ENCODE assay signal across 8 mouse cellular contexts in the genomic region with DNA sequence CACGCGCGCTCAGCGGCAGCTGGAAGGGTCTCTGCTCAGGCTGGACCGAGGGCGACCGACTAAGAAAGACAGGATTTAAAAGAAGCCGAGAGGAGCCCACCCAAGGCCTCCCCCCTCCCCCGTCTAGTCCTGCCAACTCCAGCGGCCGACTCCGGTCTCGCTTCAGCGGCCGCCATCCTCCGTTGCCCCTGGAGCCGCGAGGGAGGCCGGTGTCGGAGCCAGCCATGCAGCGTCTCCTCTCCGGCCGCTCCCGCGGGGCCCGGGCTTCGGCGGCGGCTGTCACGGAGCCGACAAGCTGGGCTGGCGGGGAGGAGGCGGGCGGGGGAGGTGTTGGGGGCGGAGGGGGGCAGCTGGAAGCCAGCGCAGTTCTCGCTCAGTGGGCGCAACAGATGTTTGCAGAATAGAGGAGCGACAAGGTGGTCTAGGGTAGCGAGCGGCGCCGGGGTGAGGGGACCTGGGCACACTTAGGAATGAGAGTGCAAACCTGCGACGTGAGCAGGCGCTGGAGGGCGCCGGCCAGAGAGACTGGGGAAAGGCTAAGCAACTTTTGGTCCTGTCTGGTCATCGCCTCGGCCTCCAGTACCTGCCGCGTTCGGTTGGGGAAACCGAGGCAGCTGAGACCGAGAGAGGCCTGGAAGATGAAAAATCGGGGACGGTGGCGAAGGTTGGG. TPM values are rescaled to one million over a fixed set of nuclear protein-coding genes. Genes with fewer than 3 reads are reported as not detected.
DNase-seq lines count a peak whose midpoint lies in the region; ATAC-seq and TF ChIP-seq lines count a peak whose summit lies in the region.

No protein-coding gene starts in this region.

- no peak for TF ChIP-seq CTCF in ES-Bruce4 (IDR thresholded peaks at IDR 0.05; ENCODE audit: low read depth, low read length)
- TF ChIP-seq CTCF in forebrain, postnatal 0 days (IDR thresholded peaks at IDR 0.05; ENCODE audit: low read depth) = no peak

- peak; percentile 74 for DNase-seq in embryo, embryonic 11 days
- DNase-seq in embryo, embryonic 10.5 days (ENCODE audit: low spot score) = no peak
- no peak for DNase-seq in forebrain, postnatal 0 days
- peak; percentile 62 to 85 for DNase-seq in kidney, postnatal 36 days
- DNase-seq in thymus, postnatal 10 days (ENCODE audit: low spot score in 2 of 2) = no peak

- no peak for TF ChIP-seq POLR2A in ES-Bruce4 (IDR thresholded peaks at IDR 0.05; ENCODE audit: insufficient read depth, low read length)

- no peak for TF ChIP-seq EP300 in ES-Bruce4 (IDR thresholded peaks at IDR 0.05; ENCODE audit: insufficient read depth, low read depth, low read length)

- WGBS in forebrain, postnatal 0 days = 1% methylated on average over 57 of the region's 58 CpGs
- WGBS in neural tube, embryonic 12.5 days = under 1% methylated on average over 58 of the region's 58 CpGs

- ATAC-seq in forebrain, postnatal 0 days = no peak
- no peak for ATAC-seq in neural tube, embryonic 12.5 days (ENCODE audit: low FRiP score, low read depth)
- ATAC-seq in frontal cortex, adult (ENCODE audit: low TSS enrichment) = no peak

- H3K36me3 ChIP-seq in ES-Bruce4 (ENCODE audit: control insufficient read depth, insufficient read depth, low read length, poor library complexity, severe bottlenecking) = no peaks in the 10 kb centered on the region
- H3K36me3 ChIP-seq in forebrain, postnatal 0 days (ENCODE audit: insufficient read depth) = no peaks in the 10 kb centered on the region
- H3K36me3 ChIP-seq in neural tube, embryonic 12.5 days = no peaks in the 10 kb centered on the region

- peak overlapping the region; percentile 74 for H3K4me2 ChIP-seq in forebrain, postnatal 0 days (ENCODE audit: low read depth)
- peak overlapping the region; percentile 83 for H3K4me2 ChIP-seq in neural tube, embryonic 12.5 days (replicated peaks)

- peaks cover 30% of the 10 kb centered on the region for H3K27me3 ChIP-seq in ES-Bruce4 (ENCODE audit: control insufficient read depth, insufficient read depth, low read length, poor library complexity, severe bottlenecking)
- H3K27me3 ChIP-seq in forebrain, postnatal 0 days (ENCODE audit: insufficient read depth, low read length) = peaks cover 47% of the 10 kb centered on the region
- H3K27me3 ChIP-seq in neural tube, embryonic 12.5 days (replicated peaks) = peaks cover 65% of the 10 kb centered on the region

- H3K4me3 ChIP-seq in ES-Bruce4 (ENCODE audit: low read depth, low read length) = peak overlapping the region; percentile 49
- H3K4me3 ChIP-seq in forebrain, postnatal 0 days (ENCODE audit: low read depth, low read length) = peak overlapping the region; percentile 40
- H3K4me3 ChIP-seq in neural tube, embryonic 12.5 days = peak overlapping the region; percentile 37

- H3K4me1 ChIP-seq in ES-Bruce4 (ENCODE audit: control insufficient read depth, insufficient read depth, low read length) = peaks cover 1% of the 10 kb centered on the region
- H3K4me1 ChIP-seq in forebrain, postnatal 0 days (ENCODE audit: insufficient read depth) = 0 out of 2 replicates have a peak, but pooled peaks cover 15% of the 10 kb centered on the region
- peaks cover 55% of the 10 kb centered on the region for H3K4me1 ChIP-seq in neural tube, embryonic 12.5 days

- H3K27ac ChIP-seq in ES-Bruce4 (ENCODE audit: insufficient read depth, low read length) = no peak overlapping the region
- H3K27ac ChIP-seq in forebrain, postnatal 0 days (ENCODE audit: low read depth, low read length) = no peak overlapping the region
- no peak overlapping the region for H3K27ac ChIP-seq in neural tube, embryonic 12.5 days

- H3K9me3 ChIP-seq in ES-Bruce4 (replicated peaks; ENCODE audit: control insufficient read depth, insufficient read depth, low read length, poor library complexity, severe bottlenecking) = no peaks in the 10 kb centered on the region
- no peaks in the 10 kb centered on the region for H3K9me3 ChIP-seq in forebrain, postnatal 0 days (ENCODE audit: low read length)
- no peaks in the 10 kb centered on the region for H3K9me3 ChIP-seq in neural tube, embryonic 12.5 days

- peak overlapping the region; percentile 73 for H3K9ac ChIP-seq in ES-Bruce4 (ENCODE audit: low read depth, poor library complexity, severe bottlenecking)
- peak overlapping the region; percentile 33 for H3K9ac ChIP-seq in forebrain, postnatal 0 days
- H3K9ac ChIP-seq in neural tube, embryonic 12.5 days = peak overlapping the region; percentile 47

RNA-seq across cellular contexts. Expression of a gene that starts 4.0 kb away (rescaled TPM):
- polyA plus RNA-seq in ES-Bruce4 (2011; ENCODE audit: insufficient read depth, insufficient read length, low read depth, missing spikeins) = 5.0 and 5.4 TPM in 2 replicates
- total RNA-seq in forebrain, postnatal 0 days (2014; rRNA removed) = 0.38 and 0.71 TPM in 2 replicates
- polyA plus RNA-seq in forebrain, postnatal 0 days (2015; fragmentation: Nextera tagmentation; extraction: Ambion mirVana) = 0.15 and 0.51 TPM in 2 replicates
- polyA plus RNA-seq in neural tube, embryonic 12.5 days (2016; fragmentation: Nextera tagmentation; extraction: Ambion mirVana) = 0.70 and 1.1 TPM in 2 replicates

RNA-seq across cellular contexts. Expression of a gene that starts 9.3 kb away (rescaled TPM):
- 0.96 TPM in 1 of 2 replicates, not detected in the other for polyA plus RNA-seq in ES-Bruce4 (2011; ENCODE audit: insufficient read depth, insufficient read length, low read depth, missing spikeins)
- 0.23 and 0.48 TPM in 2 replicates for total RNA-seq in forebrain, postnatal 0 days (2014; rRNA removed)
- polyA plus RNA-seq in forebrain, postnatal 0 days (2015; fragmentation: Nextera tagmentation; extraction: Ambion mirVana) = 0.40 TPM in 1 of 2 replicates, not detected in the other
- 4.4 and 4.5 TPM in 2 replicates for polyA plus RNA-seq in neural tube, embryonic 12.5 days (2016; fragmentation: Nextera tagmentation; extraction: Ambion mirVana)

RNA-seq across cellular contexts. Expression of a gene that starts 22.6 kb away (rescaled TPM):
- polyA plus RNA-seq in ES-Bruce4 (2011; ENCODE audit: insufficient read depth, insufficient read length, low read depth, missing spikeins) = 43.3 and 46.5 TPM in 2 replicates
- 1.5 and 3.9 TPM in 2 replicates for total RNA-seq in forebrain, postnatal 0 days (2014; rRNA removed)
- 2.7 and 3.1 TPM in 2 replicates for polyA plus RNA-seq in forebrain, postnatal 0 days (2015; fragmentation: Nextera tagmentation; extraction: Ambion mirVana)
- polyA plus RNA-seq in neural tube, embryonic 12.5 days (2016; fragmentation: Nextera tagmentation; extraction: Ambion mirVana) = 24.2 and 25.8 TPM in 2 replicates

RNA-seq across cellular contexts. Expression of a gene that starts 28.8 kb away (rescaled TPM):
- 60.7 and 65.1 TPM in 2 replicates for polyA plus RNA-seq in ES-Bruce4 (2011; ENCODE audit: insufficient read depth, insufficient read length, low read depth, missing spikeins)
- total RNA-seq in forebrain, postnatal 0 days (2014; rRNA removed) = 28.9 and 29.6 TPM in 2 replicates
- polyA plus RNA-seq in forebrain, postnatal 0 days (2015; fragmentation: Nextera tagmentation; extraction: Ambion mirVana) = 21.8 and 24.4 TPM in 2 replicates
- 70.9 and 71.5 TPM in 2 replicates for polyA plus RNA-seq in neural tube, embryonic 12.5 days (2016; fragmentation: Nextera tagmentation; extraction: Ambion mirVana)

RNA-seq across cellular contexts. Expression of a gene that starts 42.0 kb away (rescaled TPM):
- 8.0 and 11.5 TPM in 2 replicates for polyA plus RNA-seq in ES-Bruce4 (2011; ENCODE audit: insufficient read depth, insufficient read length, low read depth, missing spikeins)
- 1.7 and 2.3 TPM in 2 replicates for total RNA-seq in forebrain, postnatal 0 days (2014; rRNA removed)
- polyA plus RNA-seq in forebrain, postnatal 0 days (2015; fragmentation: Nextera tagmentation; extraction: Ambion mirVana) = 2.3 and 2.4 TPM in 2 replicates
- 109 and 168 TPM in 2 replicates for polyA plus RNA-seq in neural tube, embryonic 12.5 days (2016; fragmentation: Nextera tagmentation; extraction: Ambion mirVana)

Comparison
In these comparisons a context has a peak if more than half of its experiments do, and no peak if none do; other contexts are left out.
1. DNase-seq: peak in embryo, embryonic 11 days (single experiment) and kidney, postnatal 36 days (2 of 2); none in embryo, embryonic 10.5 days (single experiment), forebrain, postnatal 0 days (single experiment) and thymus, postnatal 10 days (0 of 2).
2. Peak in every context shown above with its lines, with median percentiles within 50 percentile points of each other: H3K4me3 ChIP-seq and H3K9ac ChIP-seq.